Mouse (Mus musculus) midbrain, embryonic 16.5 days (tissue): ENCODE data around the gene Idh3b. TPM values are rescaled to one million over a fixed set of nuclear protein-coding genes. Genes with fewer than 3 reads are reported as not detected.

Source experiments
- ATAC-seq: fragments of 200-750 bp; cut with Nextera tagmentation; 2 replicates; pipeline ENCODE4 v1.8.0; 2017; ENCODE audit warnings: moderate TSS enrichment
- H3K27ac ChIP-seq: fragments of 300-500 bp; sonication (generic); 2 replicates; pipeline ENCODE4 v1.5.1; 2014; ENCODE audit warnings: mild to moderate bottlenecking, low read length, mixed read lengths
- H3K27me3 ChIP-seq: fragments of 300-500 bp; sonication (generic); 2 replicates; pipeline ENCODE4 v1.6.1; 2014; ENCODE audit warnings: low read depth, low read length, mixed read lengths; ENCODE audit not compliant: control insufficient read depth, insufficient read depth
- H3K36me3 ChIP-seq: fragments of 300-500 bp; sonication (generic); 2 replicates; pipeline ENCODE4 v1.6.1; 2014; ENCODE audit warnings: mild to moderate bottlenecking, low read length, moderate library complexity, mixed read lengths; ENCODE audit not compliant: control insufficient read depth, insufficient read depth
- H3K4me1 ChIP-seq: fragments of 300-500 bp; sonication (generic); 2 replicates; pipeline ENCODE4 v1.6.1; 2014; ENCODE audit warnings: mild to moderate bottlenecking, low read length, mixed read lengths; ENCODE audit not compliant: control insufficient read depth, insufficient read depth
- H3K4me2 ChIP-seq: fragments of 300-500 bp; sonication (generic); 2 replicates; pipeline ENCODE4 v1.6.1; 2014; ENCODE audit warnings: mild to moderate bottlenecking, low read length, mixed read lengths
- H3K4me3 ChIP-seq: fragments of 300-500 bp; sonication (generic); 2 replicates; pipeline ENCODE4 v1.5.1; 2014; ENCODE audit warnings: low read depth, mild to moderate bottlenecking, low read length, moderate library complexity, mixed read lengths
- H3K9ac ChIP-seq: fragments of 300-500 bp; sonication (generic); 2 replicates; pipeline ENCODE4 v1.6.1; 2014; ENCODE audit warnings: low read depth, low read length, mixed read lengths
- H3K9me3 ChIP-seq: fragments of 300-500 bp; sonication (generic); replicated peaks from 2 replicates; pipeline ENCODE4 v1.6.1; 2014; ENCODE audit warnings: mild to moderate bottlenecking, low read length, mixed read lengths; ENCODE audit not compliant: control insufficient read depth, poor library complexity, severe bottlenecking
- WGBS: fragments of 180-500 bp; shearing (Covaris S2); extraction: QIAGEN DNeasy Blood & Tissue Kit; methylation state at CpG from one replicate; pipeline ENCODE4 v1.1.7; 2014; 5-methylcytosine and 5-hydroxymethylcytosine counted together
- polyA plus RNA-seq: library from polyadenylated mRNA; unstranded; fragments of >200 nt; fragmentation: Nextera tagmentation; extraction: Ambion mirVana; gene quantifications from 2 replicates; pipeline ENCODE4 v1.2.1, GENCODE M21; 2015

Idh3b gene
- polyA plus RNA-seq, 1 experiment from 2014 or later = 186 TPM

DNA sequence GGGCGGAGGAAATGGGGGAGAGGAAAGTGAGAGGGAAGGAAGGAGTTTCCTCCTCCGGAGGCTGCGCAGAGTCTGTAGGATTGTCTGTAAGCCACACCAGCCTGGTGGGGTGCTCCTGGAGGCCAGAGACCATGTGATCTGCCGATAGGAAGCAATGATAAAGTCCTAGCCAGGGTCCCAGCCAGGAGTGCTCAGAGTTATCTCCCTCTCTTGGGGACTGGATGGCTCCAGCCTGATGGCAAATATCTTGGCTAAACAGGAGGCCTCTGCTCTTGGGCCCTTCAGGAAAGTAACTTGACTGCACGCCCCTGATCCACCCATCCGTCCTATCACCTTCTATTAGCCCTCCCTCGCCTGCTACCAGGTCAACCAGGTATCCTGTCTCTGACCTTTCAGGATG lies 36.1 kb downstream of the Idh3b start:
- Histone ChIP-seq H3K9ac (no peak overlapping the region), H3K27me3 (no peaks in the 10 kb centered on the region), H3K27ac (no peak overlapping the region), H3K36me3 (no peaks in the 10 kb centered on the region), H3K4me1 (no peaks in the 10 kb centered on the region), H3K9me3 (no peaks in the 10 kb centered on the region), H3K4me2 (no peak overlapping the region), H3K4me3 (no peak overlapping the region)
- no peak for ATAC-seq
- 77% methylated on average over 7 of the region's 7 CpGs for WGBS

DNA sequence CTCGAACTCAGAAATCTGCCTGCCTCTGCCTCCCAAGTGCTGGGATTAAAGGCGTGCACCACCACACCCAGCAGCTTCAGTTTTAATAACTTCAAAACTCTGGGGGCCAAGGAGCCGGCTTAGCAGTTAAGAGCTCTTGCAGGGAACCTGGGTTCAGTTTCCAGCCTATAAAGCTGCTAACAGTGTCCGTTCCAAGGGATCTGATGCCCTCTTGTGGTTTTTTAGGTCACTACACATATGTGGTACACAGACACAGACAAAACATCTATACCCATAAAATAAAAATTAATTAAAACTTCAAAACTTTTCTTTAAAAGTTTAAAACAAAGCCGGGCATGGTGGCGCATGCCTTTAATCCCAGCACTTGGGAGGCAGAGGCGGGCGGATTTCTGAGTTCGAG lies 37.4 kb downstream of the Idh3b start:
- no peak overlapping the region for H3K4me2 ChIP-seq
- no peak overlapping the region for H3K27ac ChIP-seq
- no peak overlapping the region for H3K9ac ChIP-seq
- H3K27me3 ChIP-seq = no peaks in the 10 kb centered on the region
- no peaks in the 10 kb centered on the region for H3K36me3 ChIP-seq
- no peaks in the 10 kb centered on the region for H3K4me1 ChIP-seq
- no peaks in the 10 kb centered on the region for H3K9me3 ChIP-seq
- WGBS = 43% methylated on average over 9 of the region's 9 CpGs
- no peak overlapping the region for H3K4me3 ChIP-seq
- no peak for ATAC-seq

Other genes starting within 250 kb of the Idh3b start
- gene Tgm6, start 172.1 kb downstream of the Idh3b start, polyA plus RNA-seq = 0.65 and 0.75 TPM in 2 replicates
- 286 and 305 TPM in 2 replicates for gene Snrpb, start 105.1 kb downstream of the Idh3b start, polyA plus RNA-seq
- gene Tmc2, start 89.4 kb downstream of the Idh3b start, polyA plus RNA-seq = not detected in 2 replicates
- 237 and 239 TPM in 2 replicates for gene Nop56, start 10.1 kb downstream of the Idh3b start, polyA plus RNA-seq
- 3.7 and 4.6 TPM in 2 replicates for gene Ebf4, start 10.6 kb upstream of the Idh3b start, polyA plus RNA-seq
- 20.7 and 26.2 TPM in 2 replicates for gene Cpxm1, start 113.0 kb upstream of the Idh3b start, polyA plus RNA-seq
- 0.14 TPM in 1 of 2 replicates, not detected in the other for gene Gm28372, start 120.7 kb upstream of the Idh3b start, polyA plus RNA-seq
- 0.51 TPM in 1 of 2 replicates, not detected in the other for gene 1700020A23Rik, start 120.7 kb upstream of the Idh3b start, polyA plus RNA-seq
- gene Tmem239, start 121.9 kb upstream of the Idh3b start, polyA plus RNA-seq = 0.21 TPM in 1 of 2 replicates, not detected in the other
- gene Vps16, start 139.8 kb upstream of the Idh3b start, polyA plus RNA-seq = 99.2 and 110 TPM in 2 replicates
- gene Pced1a, start 140.2 kb upstream of the Idh3b start, polyA plus RNA-seq = 15.4 and 15.7 TPM in 2 replicates
- 137 and 144 TPM in 2 replicates for gene Ptpra, start 165.7 kb upstream of the Idh3b start, polyA plus RNA-seq